Mouse (Mus musculus): ENCODE measurements around the gene Pou4f2. TPM values are rescaled to one million over a fixed set of nuclear protein-coding genes. Genes with fewer than 3 reads are reported as not detected.

Pou4f2 gene
- total RNA-seq, 2 experiments from 2014 or later, result not detected

GRCm38 (mm10) chr8:78423937-78424336, 12.5 kb downstream of the Pou4f2 start:
- intact Hi-C loops (cut with DNase I), result no loop called here
- no peak for DNase-seq (ENCODE audit: low spot score in 2 of 2)

GRCm38 (mm10) chr8:78420101-78420503, 16.3 kb downstream of the Pou4f2 start:
- DNase-seq (ENCODE audit: low spot score in 2 of 2), result no peak
- intact Hi-C loops (cut with DNase I), result no loop called here

DNA sequence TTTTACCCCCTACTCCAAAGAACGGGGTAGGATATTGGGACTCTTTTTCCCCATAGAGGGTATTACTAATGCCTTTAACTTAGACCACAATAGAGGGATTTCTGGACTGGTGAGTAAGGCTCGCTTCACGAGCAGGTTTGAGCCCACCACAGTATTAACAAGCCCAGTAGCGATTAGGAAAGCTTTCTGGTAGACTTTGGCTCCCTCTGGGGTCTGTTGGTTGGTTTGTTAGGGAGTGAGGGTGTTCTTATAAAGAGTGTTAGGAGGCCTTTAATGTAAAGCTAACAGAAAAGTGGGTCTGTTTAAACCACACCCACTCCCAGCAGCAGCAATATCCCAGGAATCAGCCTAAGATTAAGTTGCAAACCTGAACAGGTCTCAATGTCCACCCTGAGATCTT, 17.2 kb downstream of the Pou4f2 start:
- intact Hi-C loops (cut with DNase I), result no loop called here
- no peak for DNase-seq (ENCODE audit: low spot score in 2 of 2)

GRCm38 (mm10) chr8:78390756-78391155, 45.7 kb downstream of the Pou4f2 start:
- DNase-seq (ENCODE audit: low spot score in 2 of 2), result no peak
- intact Hi-C loops (cut with DNase I), result no loop called here

Other genes starting within 250 kb of the Pou4f2 start
- gene Ttc29, start 223.3 kb downstream of the Pou4f2 start, total RNA-seq (2021), result under 1 TPM in 1 of 2 experiments, not detected in 1; 0.16 TPM
- gene Rbmxl1, start 72.3 kb upstream of the Pou4f2 start, total RNA-seq (2021), result 10 to 100 TPM; 52.4 to 59.0 TPM
- 1 to 10 TPM; 5.9 to 6.2 TPM for gene Slc10a7, start 72.7 kb upstream of the Pou4f2 start, total RNA-seq (2021)